Mouse (Mus musculus): ENCODE data around the gene Tatdn3. TPM values are rescaled to one million over a fixed set of nuclear protein-coding genes. Genes with fewer than 3 reads are reported as not detected.

Gene Tatdn3
- polyA plus RNA-seq, 1 experiment = 2.0 TPM

- no peak overlapping the region for H3K27ac ChIP-seq (ENCODE audit: insufficient read depth, low read depth, low read length)
- H3K4me3 ChIP-seq (ENCODE audit: low read depth, low read length) = no peak overlapping the region
- peaks cover 42% of the 10 kb centered on the region for H3K36me3 ChIP-seq (ENCODE audit: control insufficient read depth, insufficient read depth, low read length)
- 97% methylated on average over 5 of the region's 5 CpGs for WGBS
- TF ChIP-seq CTCF (IDR thresholded peaks at IDR 0.05; ENCODE audit: extremely low read depth, insufficient read length, insufficient replicate concordance, low read depth, low read length) (peak; percentile 33; the same call in 1 of the 2 replicates), POLR2A (IDR thresholded peaks at IDR 0.05; ENCODE audit: low read depth, low read length) (no peak)
- no peaks in the 10 kb centered on the region for H3K4me1 ChIP-seq (ENCODE audit: control insufficient read depth, insufficient read depth, insufficient read length, low read length)
- no peaks in the 10 kb centered on the region for H3K27me3 ChIP-seq (ENCODE audit: control insufficient read depth, insufficient read depth, low read length)
Measured at GRCm38 (mm10) chr1:191008707-191009106, 54.0 kb downstream of the Tatdn3 start.

- 66% methylated on average over 6 of the region's 6 CpGs for WGBS
- H3K27me3 ChIP-seq (ENCODE audit: control insufficient read depth, insufficient read depth, low read length) = no peaks in the 10 kb centered on the region
- no peaks in the 10 kb centered on the region for H3K4me1 ChIP-seq (ENCODE audit: control insufficient read depth, insufficient read depth, insufficient read length, low read length)
- no peak overlapping the region for H3K27ac ChIP-seq (ENCODE audit: insufficient read depth, low read depth, low read length)
- no peak overlapping the region for H3K4me3 ChIP-seq (ENCODE audit: low read depth, low read length)
- peak; percentile 41; the same call in 1 of the 2 replicates for TF ChIP-seq CTCF (IDR thresholded peaks at IDR 0.05; ENCODE audit: extremely low read depth, insufficient read length, insufficient replicate concordance, low read depth, low read length)
- TF ChIP-seq POLR2A (IDR thresholded peaks at IDR 0.05; ENCODE audit: low read depth, low read length) = no peak
- peaks cover 9% of the 10 kb centered on the region for H3K36me3 ChIP-seq (ENCODE audit: control insufficient read depth, insufficient read depth, low read length)
Measured at GRCm38 (mm10) chr1:191002201-191002600, 60.5 kb downstream of the Tatdn3 start.

GRCm38 (mm10) chr1:191000686-191001085 is 62.0 kb downstream of the Tatdn3 start:
- peaks cover 8% of the 10 kb centered on the region for H3K36me3 ChIP-seq (ENCODE audit: control insufficient read depth, insufficient read depth, low read length)
- no peak overlapping the region for H3K27ac ChIP-seq (ENCODE audit: insufficient read depth, low read depth, low read length)
- H3K4me1 ChIP-seq (ENCODE audit: control insufficient read depth, insufficient read depth, insufficient read length, low read length) = no peaks in the 10 kb centered on the region
- TF ChIP-seq POLR2A (IDR thresholded peaks at IDR 0.05; ENCODE audit: low read depth, low read length) (no peak), CTCF (IDR thresholded peaks at IDR 0.05; ENCODE audit: extremely low read depth, insufficient read length, insufficient replicate concordance, low read depth, low read length) (no peak)
- H3K4me3 ChIP-seq (ENCODE audit: low read depth, low read length) = no peak overlapping the region
- H3K27me3 ChIP-seq (ENCODE audit: control insufficient read depth, insufficient read depth, low read length) = no peaks in the 10 kb centered on the region
- WGBS = 78% methylated on average over 3 of the region's 3 CpGs

GRCm38 (mm10) chr1:190998027-190998426 is 64.7 kb downstream of the Tatdn3 start:
- Histone ChIP-seq H3K4me3 (ENCODE audit: low read depth, low read length) (no peak overlapping the region), H3K27ac (ENCODE audit: insufficient read depth, low read depth, low read length) (no peak overlapping the region), H3K4me1 (ENCODE audit: control insufficient read depth, insufficient read depth, insufficient read length, low read length) (no peaks in the 10 kb centered on the region), H3K36me3 (ENCODE audit: control insufficient read depth, insufficient read depth, low read length) (no peaks in the 10 kb centered on the region), H3K27me3 (ENCODE audit: control insufficient read depth, insufficient read depth, low read length) (no peaks in the 10 kb centered on the region)
- TF ChIP-seq POLR2A (IDR thresholded peaks at IDR 0.05; ENCODE audit: low read depth, low read length) (no peak), CTCF (IDR thresholded peaks at IDR 0.05; ENCODE audit: extremely low read depth, insufficient read length, insufficient replicate concordance, low read depth, low read length) (no peak)
- WGBS = 72% methylated on average over 1 of the region's 1 CpGs

GRCm38 (mm10) chr1:190996346-190996877 is 66.3 kb downstream of the Tatdn3 start:
- Histone ChIP-seq H3K27ac (ENCODE audit: insufficient read depth, low read depth, low read length) (no peak overlapping the region), H3K4me1 (ENCODE audit: control insufficient read depth, insufficient read depth, insufficient read length, low read length) (no peaks in the 10 kb centered on the region), H3K4me3 (ENCODE audit: low read depth, low read length) (no peak overlapping the region), H3K36me3 (ENCODE audit: control insufficient read depth, insufficient read depth, low read length) (no peaks in the 10 kb centered on the region), H3K27me3 (ENCODE audit: control insufficient read depth, insufficient read depth, low read length) (no peaks in the 10 kb centered on the region)
- TF ChIP-seq CTCF (IDR thresholded peaks at IDR 0.05; ENCODE audit: extremely low read depth, insufficient read length, insufficient replicate concordance, low read depth, low read length) = no peak
- TF ChIP-seq POLR2A (IDR thresholded peaks at IDR 0.05; ENCODE audit: low read depth, low read length) = no peak
- WGBS = 62% methylated on average over 6 of the region's 6 CpGs

Other genes with a start within 250 kb of the Tatdn3 start
- 2.2 and 7.1 TPM in 2 replicates for gene Rps6kc1, start 151.2 kb downstream of the Tatdn3 start, polyA plus RNA-seq (2012; rRNA removed)
- gene Angel2, start 137.8 kb downstream of the Tatdn3 start, polyA plus RNA-seq (2012; rRNA removed) = 6.7 and 19.6 TPM in 2 replicates
- 0.76 and 0.79 TPM in 2 replicates for gene Vash2, start 83.6 kb downstream of the Tatdn3 start, polyA plus RNA-seq (2012; rRNA removed)
- gene Flvcr1, start 36.8 kb downstream of the Tatdn3 start, polyA plus RNA-seq (2012; rRNA removed) = 37.3 and 86.3 TPM in 2 replicates
- gene Spata45, start 26.3 kb downstream of the Tatdn3 start, polyA plus RNA-seq (2012; rRNA removed) = not detected in 2 replicates
- gene Nsl1, start 80 bp upstream of the Tatdn3 start, polyA plus RNA-seq (2012; rRNA removed) = 1.4 and 1.6 TPM in 2 replicates
- 5.7 and 11.5 TPM in 2 replicates for gene Batf3, start 34.9 kb upstream of the Tatdn3 start, polyA plus RNA-seq (2012; rRNA removed)
- gene Fam71a, start 101.9 kb upstream of the Tatdn3 start, polyA plus RNA-seq (2012; rRNA removed) = not detected in 2 replicates
- gene Atf3, start 155.1 kb upstream of the Tatdn3 start, polyA plus RNA-seq (2012; rRNA removed) = 7.8 and 41.0 TPM in 2 replicates

Data from small intestine, adult 2 months (tissue).